In genomic region chr2:122008832-122009231, GRCm38 (mm10) we compare ENCODE assay signal across 36 mouse cellular contexts. TPM values are rescaled to one million over a fixed set of nuclear protein-coding genes. Genes with fewer than 3 reads are reported as not detected.
"Had no signal": no experiment of that assay in that cellular context is flagged by ENCODE, and none has a peak within 500 bp of the region (broad histone marks: within the 10 kb centered on the region; RNA-seq: fewer than 3 reads in every experiment).

No protein-coding gene starts in this region.

- H3K27me3 ChIP-seq: heart, embryonic 12.5 days; heart, embryonic 13.5 days; heart, embryonic 15.5 days; hindbrain, embryonic 12.5 days; hindbrain, embryonic 13.5 days; hindbrain, embryonic 15.5 days; intestine, embryonic 15.5 days; kidney, embryonic 15.5 days had no signal

- H3K9ac ChIP-seq: heart, embryonic 12.5 days; heart, embryonic 13.5 days; heart, embryonic 15.5 days; hindbrain, embryonic 12.5 days; hindbrain, embryonic 13.5 days; hindbrain, embryonic 14.5 days; hindbrain, embryonic 15.5 days; intestine, embryonic 15.5 days; kidney, embryonic 15.5 days had no signal

- H3K4me2 ChIP-seq: heart, embryonic 11.5 days; heart, embryonic 12.5 days; heart, embryonic 13.5 days; heart, embryonic 15.5 days; hindbrain, embryonic 12.5 days; hindbrain, embryonic 13.5 days; hindbrain, embryonic 14.5 days; hindbrain, embryonic 15.5 days; intestine, embryonic 15.5 days; kidney, embryonic 15.5 days had no signal

- H3K27ac ChIP-seq: heart, embryonic 10.5 days; heart, embryonic 13.5 days; heart, embryonic 15.5 days; hindbrain, embryonic 10.5 days; hindbrain, embryonic 12.5 days; hindbrain, embryonic 13.5 days; hindbrain, embryonic 14.5 days; hindbrain, embryonic 15.5 days; hindbrain, postnatal 0 days; intestine, embryonic 15.5 days; kidney, embryonic 15.5 days; kidney, postnatal 0 days; layer of hippocampus, adult 2 months had no signal

- DNase-seq: heart, postnatal 10 days; heart, postnatal 14 days; heart, postnatal 36 days; heart, postnatal 4 days; kidney, adult 11 months; kidney, adult 18-20 months; kidney, adult 2 months; kidney, adult 8-10 months; kidney, adult 9 months; kidney, postnatal 10 days; kidney, postnatal 14 days; kidney, postnatal 25 days; kidney, postnatal 36 days; kidney, postnatal 4 days; layer of hippocampus, adult 9-11 months; layer of hippocampus, postnatal 36 days had no signal

- ATAC-seq: hindbrain, postnatal 0 days; inflammation-experienced regulatory T-cells, adult 6 months; intestine, embryonic 15.5 days; intestine, embryonic 16.5 days; intestine, postnatal 0 days had no signal

- H3K4me1 ChIP-seq: heart, embryonic 10.5 days; heart, embryonic 12.5 days; heart, embryonic 13.5 days; heart, embryonic 15.5 days; hindbrain, embryonic 10.5 days; hindbrain, embryonic 12.5 days; hindbrain, embryonic 13.5 days; hindbrain, embryonic 15.5 days; intestine, embryonic 15.5 days; kidney, embryonic 15.5 days had no signal

- H3K9me3 ChIP-seq: heart, embryonic 10.5 days; heart, embryonic 12.5 days; heart, embryonic 13.5 days; heart, embryonic 15.5 days; hindbrain, embryonic 10.5 days; hindbrain, embryonic 12.5 days; hindbrain, embryonic 13.5 days; hindbrain, embryonic 15.5 days; intestine, embryonic 15.5 days; kidney, embryonic 15.5 days had no signal

- H3K4me3 ChIP-seq: heart, embryonic 10.5 days; heart, embryonic 12.5 days; heart, embryonic 13.5 days; heart, embryonic 15.5 days; hindbrain, embryonic 10.5 days; hindbrain, embryonic 12.5 days; hindbrain, embryonic 13.5 days; hindbrain, embryonic 15.5 days; intestine, embryonic 15.5 days; kidney, embryonic 15.5 days; layer of hippocampus, adult 2 months had no signal

RNA-seq across cellular contexts. Expression of gene Mageb3, which starts 52.9 kb away (rescaled TPM):
- total RNA-seq: heart, postnatal 10 days; heart, postnatal 25 days; heart, postnatal 36 days had no signal
- polyA plus RNA-seq: inflammation-experienced regulatory T-cells, adult 6 months; intestine, postnatal 0 days; large intestine, adult 2 months had no signal
